Mouse (Mus musculus) cortical plate, adult 2 months (tissue): ENCODE data around the gene Tmem132d. TPM values are rescaled to one million over a fixed set of nuclear protein-coding genes. Genes with fewer than 3 reads are reported as not detected.

ENCODE experiments used
- H3K27ac ChIP-seq: fragments of 200-500 bp; 2 replicates; pipeline ENCODE4 v1.5.1; 2012; ENCODE audit warnings: low read length, control low read depth, inconsistent platforms; ENCODE audit not compliant: insufficient read depth
- H3K4me1 ChIP-seq: fragments of 200-500 bp; 2 replicates; pipeline ENCODE4 v1.6.1; 2011; ENCODE audit warnings: low read length; ENCODE audit not compliant: control insufficient read depth, insufficient read depth
- H3K4me3 ChIP-seq: fragments of 200-500 bp; 2 replicates; pipeline ENCODE4 v1.5.1; 2011; ENCODE audit warnings: mild to moderate bottlenecking, low read length, control low read depth; ENCODE audit not compliant: insufficient read depth
- CTCF ChIP-seq: fragments of 200-500 bp; IDR thresholded peaks from 2 replicates; pipeline ENCODE4 v1.5.1; 2011; ENCODE audit warnings: mild to moderate bottlenecking, control low read depth, low read length; ENCODE audit not compliant: insufficient read depth; ENCODE audit errors: extremely low read depth
- POLR2A ChIP-seq: fragments of 200-500 bp; IDR thresholded peaks from 2 replicates; pipeline ENCODE4 v1.6.1; 2011; ENCODE audit warnings: mild to moderate bottlenecking, low read length, control low read depth; ENCODE audit not compliant: insufficient read depth; ENCODE audit errors: extremely low read depth
- polyA plus RNA-seq: library from polyadenylated mRNA; depleted of rRNA; stranded (reverse); fragments of >200 nt; gene quantifications from 2 replicates; pipeline ENCODE4 v1.2.3, GENCODE M21; 2012; rRNA removed

The Tmem132d gene
- polyA plus RNA-seq = 24.8 and 27.6 TPM in 2 replicates

DNA sequence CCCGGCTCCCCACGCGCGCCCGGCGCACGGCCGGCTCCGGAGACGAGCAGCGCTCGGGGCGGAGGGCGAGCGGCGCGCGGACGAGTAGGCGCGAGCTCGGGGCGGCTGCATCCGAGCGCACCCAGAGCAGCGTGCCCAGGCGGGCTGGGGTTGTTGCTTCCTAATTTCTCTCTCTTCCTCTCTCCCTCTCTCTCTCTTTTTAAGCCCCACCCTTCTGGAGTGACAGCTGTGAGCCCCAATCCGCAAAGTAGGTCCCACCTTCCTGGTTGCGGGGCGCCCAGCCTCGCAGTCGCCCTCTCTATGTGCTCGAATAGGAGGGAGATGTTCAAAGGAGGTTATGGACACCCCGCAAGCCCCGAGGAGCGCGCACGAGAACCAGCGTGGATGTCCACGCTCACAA is at the start of gene Tmem132d:
Gene Tmem132d (minus strand): TSS at position 162 of the 400 bp plus-strand sequence.
- TF ChIP-seq CTCF (no peak), POLR2A (peak; percentile 72; the same call in 1 of the 2 replicates)
- Histone ChIP-seq H3K4me1 (peaks cover 1% of the 10 kb centered on the region; the same call in 1 of the 2 replicates), H3K4me3 (peak within 1 kb of the TSS; percentile 75), H3K27ac (no peak within 1 kb of the TSS)

DNA sequence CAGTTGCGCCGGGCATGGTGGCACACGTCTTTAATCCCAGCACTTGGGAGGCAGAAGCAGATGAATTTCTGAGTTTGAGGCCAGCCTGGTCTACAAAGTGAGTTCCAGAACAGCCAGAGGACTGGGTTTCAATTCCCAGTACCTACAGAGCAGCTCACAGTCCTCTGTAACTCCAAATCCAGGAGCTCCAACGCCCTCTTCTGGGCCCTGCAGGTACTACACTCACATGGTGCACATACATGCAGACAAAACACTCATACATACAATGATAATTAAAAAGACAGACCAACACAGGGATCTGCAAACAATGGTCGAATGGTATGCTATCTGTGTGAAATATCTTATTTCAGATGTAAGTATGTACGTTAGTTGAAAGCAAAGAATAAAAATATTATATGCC is 47.9 kb upstream of the Tmem132d start:
- TF ChIP-seq POLR2A = no peak
- Histone ChIP-seq H3K27ac (no peak overlapping the region), H3K4me1 (no peaks in the 10 kb centered on the region), H3K4me3 (no peak overlapping the region)

DNA sequence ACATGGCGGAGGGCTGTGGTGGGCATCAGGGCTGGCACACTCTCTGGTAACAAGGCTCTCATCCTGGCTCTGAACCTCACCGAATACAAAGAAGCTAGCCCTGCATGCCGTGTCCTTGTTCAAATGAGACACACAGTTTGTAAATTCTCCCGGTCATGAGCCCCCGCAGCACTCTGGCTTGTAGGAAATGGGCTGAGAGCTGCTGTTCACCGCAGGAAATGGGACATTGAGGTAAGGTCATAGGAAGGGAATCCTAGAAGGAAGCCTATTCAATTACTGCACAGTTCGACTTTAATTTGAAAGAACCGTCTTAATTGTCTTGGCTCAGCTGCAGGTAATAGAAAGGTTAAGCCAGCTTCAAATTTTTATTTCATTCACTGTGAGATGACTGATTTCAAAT is 42.5 kb upstream of the Tmem132d start:
- H3K27ac ChIP-seq = no peak overlapping the region
- no peak for TF ChIP-seq CTCF
- TF ChIP-seq POLR2A = no peak
- H3K4me1 ChIP-seq = no peaks in the 10 kb centered on the region
- no peak overlapping the region for H3K4me3 ChIP-seq

DNA sequence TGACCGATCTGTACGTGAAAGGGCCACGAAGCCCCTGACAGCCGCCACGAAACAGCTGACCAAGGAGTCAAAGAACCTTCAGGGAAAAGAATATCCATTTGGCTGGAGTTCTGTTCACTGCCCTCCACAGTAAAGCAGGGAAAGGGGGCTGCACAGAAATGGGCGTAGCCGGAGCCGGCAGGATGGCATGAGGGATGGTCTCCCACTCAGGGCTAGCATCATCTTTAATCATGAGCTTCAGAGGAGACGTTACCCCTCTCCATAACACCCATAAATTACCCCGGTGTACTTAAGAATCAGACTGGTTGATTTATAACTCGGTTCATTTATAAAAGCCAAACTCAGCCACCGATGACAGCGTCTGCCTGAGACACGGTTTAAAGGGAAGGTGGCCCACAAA is 36.9 kb upstream of the Tmem132d start:
- TF ChIP-seq CTCF = no peak
- TF ChIP-seq POLR2A = no peak
- Histone ChIP-seq H3K4me1 (no peaks in the 10 kb centered on the region), H3K4me3 (no peak overlapping the region), H3K27ac (no peak overlapping the region)

DNA sequence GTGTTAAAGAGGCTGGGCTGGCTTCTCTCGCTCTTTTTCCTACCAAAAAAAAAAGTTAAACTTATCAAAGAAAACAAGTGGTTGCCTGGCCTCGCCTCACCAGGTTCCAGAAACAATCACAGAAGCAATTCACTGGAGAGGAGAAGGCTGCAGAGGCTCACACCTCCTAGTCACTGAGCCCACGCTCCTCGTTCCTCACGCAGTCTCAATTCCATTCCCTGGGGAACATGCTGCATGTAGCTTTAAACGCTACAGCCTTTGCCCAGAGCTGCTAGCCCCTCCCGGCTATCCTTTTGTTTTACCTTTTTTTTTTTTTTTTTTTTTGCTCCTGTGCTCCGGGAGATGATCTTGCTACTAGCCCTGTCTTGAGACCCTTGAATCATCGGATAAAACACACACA is 31.6 kb upstream of the Tmem132d start:
- Histone ChIP-seq H3K4me1 (no peaks in the 10 kb centered on the region), H3K27ac (no peak overlapping the region), H3K4me3 (no peak overlapping the region)
- no peak for TF ChIP-seq POLR2A

DNA sequence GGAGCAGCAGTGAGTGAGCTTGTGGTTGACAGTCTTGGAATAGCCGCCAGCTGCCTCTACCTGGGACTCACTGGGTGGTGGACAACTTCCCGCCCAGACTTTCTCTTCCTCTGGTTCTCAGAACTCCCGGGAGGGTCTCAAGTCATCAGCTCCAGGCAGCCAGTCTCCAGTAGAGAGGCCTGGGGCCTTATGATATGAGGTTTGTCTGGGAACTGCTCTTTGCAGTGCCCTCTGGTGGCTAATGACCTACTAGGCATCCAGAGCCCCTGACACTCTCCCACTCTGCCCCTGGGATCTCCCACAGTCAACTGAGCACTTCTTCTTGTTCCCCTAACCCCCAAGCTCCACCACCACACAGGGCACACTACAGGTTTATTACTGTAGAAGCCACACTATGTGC is 27.7 kb upstream of the Tmem132d start:
- no peaks in the 10 kb centered on the region for H3K4me1 ChIP-seq
- no peak overlapping the region for H3K4me3 ChIP-seq
- H3K27ac ChIP-seq = no peak overlapping the region
- no peak for TF ChIP-seq POLR2A
- TF ChIP-seq CTCF = 0 out of 2 replicates have a peak, but pooled peaks have one; percentile 2

DNA sequence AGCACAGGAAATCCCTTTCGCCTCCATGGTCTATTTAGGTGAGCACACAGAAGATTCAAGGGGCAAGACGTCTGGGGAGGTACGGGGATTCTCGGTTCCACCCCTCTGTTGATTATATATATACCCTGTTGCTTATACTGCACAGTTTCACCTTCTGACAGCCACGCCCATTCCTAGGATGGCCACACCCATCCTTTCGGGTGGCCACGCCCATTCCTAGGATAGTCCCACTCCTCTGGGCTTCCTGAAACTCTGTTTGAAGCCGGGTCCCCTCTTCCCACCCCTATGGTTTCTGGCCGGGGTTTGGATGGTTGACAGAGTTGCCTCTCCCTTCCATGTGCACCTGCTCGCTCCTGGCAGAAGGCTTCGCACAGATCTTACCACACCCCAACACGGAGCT is 22.9 kb upstream of the Tmem132d start:
- TF ChIP-seq CTCF (no peak), POLR2A (no peak)
- no peak overlapping the region for H3K4me3 ChIP-seq
- no peaks in the 10 kb centered on the region for H3K4me1 ChIP-seq
- no peak overlapping the region for H3K27ac ChIP-seq

DNA sequence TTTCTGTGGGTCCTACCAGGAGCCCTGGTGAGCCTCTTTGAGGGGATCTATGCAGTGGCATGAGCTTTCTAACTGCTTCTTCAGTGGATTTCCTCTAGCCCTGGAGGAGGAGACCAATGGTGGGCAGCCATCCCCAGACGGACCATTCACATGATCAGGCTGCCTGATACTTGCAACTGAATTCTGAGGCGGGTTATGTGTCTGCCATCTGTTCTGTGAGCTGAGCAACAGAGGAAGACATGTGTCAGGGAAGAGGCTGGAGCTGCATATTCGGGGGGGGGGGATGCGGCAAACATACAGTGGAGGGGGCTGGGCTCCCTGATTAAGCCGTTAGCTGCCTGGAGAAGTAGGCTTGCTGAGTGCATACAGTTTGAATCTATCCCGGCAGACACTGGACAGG is 19.3 kb upstream of the Tmem132d start:
- H3K4me3 ChIP-seq = no peak overlapping the region
- TF ChIP-seq POLR2A (no peak), CTCF (no peak)
- no peak overlapping the region for H3K27ac ChIP-seq
- H3K4me1 ChIP-seq = no peaks in the 10 kb centered on the region

DNA sequence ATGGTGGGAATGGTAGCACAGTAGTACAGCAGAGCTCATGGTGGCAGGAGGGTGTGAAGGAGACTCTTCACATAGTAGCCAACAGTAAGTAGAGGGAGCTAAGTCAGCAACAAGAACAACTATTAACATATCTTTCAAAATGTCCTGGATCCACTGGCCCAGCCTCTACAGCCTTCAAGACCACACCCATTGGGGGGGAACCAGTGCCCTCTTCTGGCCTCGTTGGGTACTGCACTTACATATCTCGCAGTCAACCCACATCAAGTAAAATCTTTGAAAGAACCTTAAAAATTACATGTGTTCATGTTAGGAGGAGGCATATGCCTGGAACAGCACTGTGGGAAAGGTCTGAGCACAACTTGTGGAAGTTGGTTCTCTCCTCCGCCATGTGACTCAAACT is 17.9 kb upstream of the Tmem132d start:
- H3K4me3 ChIP-seq = no peak overlapping the region
- no peaks in the 10 kb centered on the region for H3K4me1 ChIP-seq
- no peak overlapping the region for H3K27ac ChIP-seq
- TF ChIP-seq POLR2A (no peak), CTCF (peak; percentile 31; the same call in 1 of the 2 replicates)

DNA sequence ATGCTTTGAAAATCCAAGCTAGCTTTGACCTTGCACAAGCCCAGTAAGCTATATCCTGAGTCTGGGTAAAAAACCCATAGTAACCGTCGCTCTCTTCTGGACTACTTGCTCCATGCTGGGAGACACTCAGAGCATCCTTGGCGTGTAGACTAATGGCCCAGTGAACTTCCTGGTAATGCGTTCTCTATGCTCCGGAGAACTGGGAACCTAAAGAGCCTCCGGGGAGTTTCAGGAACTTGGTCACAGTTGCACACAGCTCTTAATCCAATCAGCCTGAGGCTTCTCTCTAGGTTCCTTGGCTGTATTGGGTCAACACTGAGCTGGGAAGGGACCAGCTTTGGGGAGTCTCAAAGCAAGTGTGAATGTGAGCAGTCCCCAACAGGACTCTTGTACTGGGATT is 12.0 kb upstream of the Tmem132d start:
- H3K4me3 ChIP-seq = no peak overlapping the region; the same call in 1 of the 2 replicates
- no peak for TF ChIP-seq POLR2A
- no peak for TF ChIP-seq CTCF
- no peak overlapping the region for H3K27ac ChIP-seq
- H3K4me1 ChIP-seq = no peaks in the 10 kb centered on the region

DNA sequence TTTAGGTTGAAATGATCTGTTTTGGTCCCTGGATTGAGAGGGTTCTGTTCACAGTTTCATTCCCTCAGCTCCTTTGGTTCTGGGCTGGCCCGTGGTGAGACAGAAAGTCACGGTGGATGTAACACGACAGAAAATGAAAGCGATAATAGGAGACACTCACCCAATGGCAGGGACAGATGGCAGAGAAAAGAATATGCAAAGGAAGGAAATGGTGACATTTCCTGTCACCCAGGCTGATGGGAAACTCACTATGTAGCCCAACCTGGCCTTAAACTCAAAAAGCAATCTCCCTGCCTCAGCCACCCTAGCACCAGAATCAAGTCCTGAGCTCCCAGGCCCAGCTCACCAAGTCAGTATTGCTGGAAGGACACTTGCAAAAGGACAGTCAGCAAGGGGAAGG is 11.0 kb upstream of the Tmem132d start:
- Histone ChIP-seq H3K27ac (no peak overlapping the region), H3K4me1 (no peaks in the 10 kb centered on the region), H3K4me3 (peak overlapping the region; percentile 0; the same call in 1 of the 2 replicates)
- TF ChIP-seq POLR2A (no peak), CTCF (no peak)
